Mouse (Mus musculus): ENCODE data around the gene Vmn1r40.
A peak's percentile ranks its signal among the peaks of the same experiment; 100 is the strongest.

Vmn1r40 gene

GRCm38 (mm10) chr6:89707240-89707639 lies at the start of gene Vmn1r40:
TSS of gene Vmn1r40 (plus strand) at chr6:89707540.
- no peak for DNase-seq (ENCODE audit: low spot score)

GRCm38 (mm10) chr6:89658342-89658741 lies 49.0 kb upstream of the Vmn1r40 start:
- DNase-seq (ENCODE audit: low spot score), result no peak

GRCm38 (mm10) chr6:89658931-89659330 lies 48.4 kb upstream of the Vmn1r40 start:
- DNase-seq (ENCODE audit: low spot score), result no peak

GRCm38 (mm10) chr6:89659692-89660423 lies 47.5 kb upstream of the Vmn1r40 start:
- DNase-seq (ENCODE audit: low spot score), result no peak

GRCm38 (mm10) chr6:89660490-89660889 lies 46.9 kb upstream of the Vmn1r40 start:
- DNase-seq (ENCODE audit: low spot score), result no peak

GRCm38 (mm10) chr6:89662521-89662920 lies 44.8 kb upstream of the Vmn1r40 start:
- DNase-seq (ENCODE audit: low spot score), result no peak

GRCm38 (mm10) chr6:89665155-89665554 lies 42.2 kb upstream of the Vmn1r40 start:
- no peak for DNase-seq (ENCODE audit: low spot score)

- DNase-seq (ENCODE audit: low spot score), result no peak
Observed at GRCm38 (mm10) chr6:89665667-89666066, 41.7 kb upstream of the Vmn1r40 start.

- DNase-seq (ENCODE audit: low spot score), result no peak
Observed at GRCm38 (mm10) chr6:89666976-89667375, 40.4 kb upstream of the Vmn1r40 start.

GRCm38 (mm10) chr6:89669556-89669955 lies 37.8 kb upstream of the Vmn1r40 start:
- DNase-seq (ENCODE audit: low spot score), result no peak

GRCm38 (mm10) chr6:89671431-89671830 lies 35.9 kb upstream of the Vmn1r40 start:
- DNase-seq (ENCODE audit: low spot score), result no peak

- DNase-seq (ENCODE audit: low spot score), result no peak
Observed at GRCm38 (mm10) chr6:89672641-89673040, 34.7 kb upstream of the Vmn1r40 start.

GRCm38 (mm10) chr6:89673135-89673780 lies 34.1 kb upstream of the Vmn1r40 start:
- DNase-seq (ENCODE audit: low spot score), result no peak

GRCm38 (mm10) chr6:89678522-89678921 lies 28.8 kb upstream of the Vmn1r40 start:
- no peak for DNase-seq (ENCODE audit: low spot score)

GRCm38 (mm10) chr6:89679291-89679835 lies 28.0 kb upstream of the Vmn1r40 start:
- no peak for DNase-seq (ENCODE audit: low spot score)

- peak; percentile 51 for DNase-seq (ENCODE audit: low spot score)
Observed at GRCm38 (mm10) chr6:89680155-89680554, 27.2 kb upstream of the Vmn1r40 start.

- no peak for DNase-seq (ENCODE audit: low spot score)
Observed at GRCm38 (mm10) chr6:89684231-89684630, 23.1 kb upstream of the Vmn1r40 start.

GRCm38 (mm10) chr6:89687100-89687499 lies 20.2 kb upstream of the Vmn1r40 start:
- DNase-seq (ENCODE audit: low spot score), result no peak

GRCm38 (mm10) chr6:89706624-89707023 lies 716 bp upstream of the Vmn1r40 start:
- DNase-seq (ENCODE audit: low spot score), result no peak

- DNase-seq (ENCODE audit: low spot score), result no peak
Observed at GRCm38 (mm10) chr6:89718051-89718450, 10.7 kb downstream of the Vmn1r40 start.

GRCm38 (mm10) chr6:89740466-89740865 lies 33.1 kb downstream of the Vmn1r40 start, which contains the start of gene Vmn1r41:
TSS of gene Vmn1r41 (plus strand) at chr6:89740766.
- no peak for DNase-seq (ENCODE audit: low spot score)

- DNase-seq (ENCODE audit: low spot score), result no peak
Observed at GRCm38 (mm10) chr6:89742811-89743210, 35.5 kb downstream of the Vmn1r40 start.
